Mouse (Mus musculus) telencephalon, adult 2 months (tissue): ENCODE measurements around the gene Pfkm.
A peak's percentile ranks its signal among the peaks of the same experiment; 100 is the strongest.

Experiments
- DNase-seq: peaks from one replicate; pipeline ENCODE4 v3.0.0-alpha.2; 2011; ENCODE audit warnings: low read depth, low spot score

The Pfkm gene

DNA sequence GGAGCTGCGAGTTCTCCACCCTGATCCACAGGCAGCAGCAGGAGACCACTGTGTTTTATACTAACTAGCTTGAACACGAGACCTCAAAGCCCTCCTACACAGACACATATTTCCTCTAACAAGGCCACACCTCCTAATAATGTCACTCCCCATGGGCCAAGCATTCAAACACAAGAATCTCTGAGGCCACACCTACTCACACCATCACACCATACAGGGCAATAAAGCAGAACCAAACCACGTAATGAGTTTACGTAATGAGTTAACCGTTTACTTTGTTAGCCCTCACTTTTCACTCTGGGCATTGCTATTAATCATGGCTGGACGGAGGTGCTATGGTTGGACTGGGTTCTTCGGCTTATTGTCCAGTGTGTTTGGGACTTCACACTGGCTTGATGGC is 47.4 kb downstream of the Pfkm start:
- DNase-seq = no peak

- DNase-seq = no peak
These were observed 48.4 kb downstream of the Pfkm start for GRCm38 (mm10) chr15:98140809-98141208.

DNA sequence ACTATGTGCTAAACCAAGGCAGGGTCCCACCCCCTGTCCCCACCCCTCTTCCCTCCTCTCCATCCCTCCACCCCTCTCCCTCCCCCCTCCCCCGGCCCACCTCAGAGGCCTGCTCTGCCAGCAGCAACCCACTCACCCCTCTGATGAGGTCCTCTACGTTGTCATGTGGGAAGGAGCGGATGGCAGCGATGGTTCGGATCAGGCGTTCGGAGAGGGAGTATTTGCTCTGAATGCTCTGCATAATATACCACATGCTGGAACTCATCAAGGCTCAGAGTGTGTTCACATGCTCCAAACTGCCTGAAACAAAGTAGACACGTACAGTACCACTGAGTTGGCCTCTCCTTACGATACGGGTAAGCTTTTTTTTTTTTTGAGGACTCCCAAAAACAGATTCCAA is 50.1 kb downstream of the Pfkm start:
- DNase-seq = no peak

DNA sequence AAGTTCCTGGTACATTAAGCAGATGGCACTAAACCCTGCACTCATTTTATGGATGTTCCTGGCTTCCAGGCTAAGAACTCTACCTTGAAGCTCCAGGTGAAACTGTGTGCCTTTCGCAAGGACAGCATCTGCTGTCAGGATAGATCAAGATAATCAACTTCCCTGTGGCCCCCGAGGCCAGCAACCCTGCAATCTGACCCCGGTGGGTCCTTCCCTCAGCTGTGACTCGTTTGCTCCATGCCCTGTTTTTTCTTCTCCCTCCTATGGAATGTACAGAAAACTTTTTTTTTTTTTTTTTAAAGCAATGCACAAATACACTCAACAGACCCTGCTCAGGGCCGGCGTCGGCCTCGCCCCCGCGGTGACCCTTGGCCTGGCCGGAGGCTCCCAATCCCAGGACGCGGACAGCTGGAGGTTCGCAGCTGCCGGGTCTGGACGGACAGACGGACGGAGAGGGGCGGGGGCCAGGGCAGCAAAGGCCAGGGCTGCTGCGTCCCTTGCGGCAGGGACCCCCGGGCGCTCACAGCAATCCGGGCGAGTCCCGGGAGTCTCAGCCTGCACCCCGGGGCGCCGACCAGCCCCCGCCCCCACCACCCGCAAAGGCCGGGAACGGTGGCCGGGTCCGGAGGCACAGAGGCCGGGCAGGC is 52.6 kb downstream of the Pfkm start:
- DNase-seq = no peak

- peak; percentile 90 for DNase-seq
These were observed 53.3 kb downstream of the Pfkm start for GRCm38 (mm10) chr15:98145559-98146181.

DNA sequence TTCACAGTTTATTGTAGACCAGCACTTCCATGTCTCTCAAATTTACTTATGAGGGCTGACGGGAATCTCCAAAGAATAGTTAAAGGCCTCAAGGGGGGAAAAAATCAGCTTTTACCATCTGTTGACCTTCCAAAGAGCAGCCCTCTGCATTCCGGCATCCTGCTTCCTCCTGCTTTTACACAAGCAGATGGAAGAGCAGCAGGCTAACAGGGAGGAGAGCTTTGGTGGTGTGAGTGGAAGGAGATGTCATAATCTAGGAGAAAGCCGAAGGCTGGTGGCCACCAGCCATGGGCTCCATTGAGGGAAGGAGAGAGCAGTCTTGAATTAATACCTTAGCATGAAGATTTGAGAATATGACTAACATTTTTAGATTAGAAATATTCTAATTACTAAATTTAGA is 56.0 kb downstream of the Pfkm start:
- DNase-seq = no peak

DNA sequence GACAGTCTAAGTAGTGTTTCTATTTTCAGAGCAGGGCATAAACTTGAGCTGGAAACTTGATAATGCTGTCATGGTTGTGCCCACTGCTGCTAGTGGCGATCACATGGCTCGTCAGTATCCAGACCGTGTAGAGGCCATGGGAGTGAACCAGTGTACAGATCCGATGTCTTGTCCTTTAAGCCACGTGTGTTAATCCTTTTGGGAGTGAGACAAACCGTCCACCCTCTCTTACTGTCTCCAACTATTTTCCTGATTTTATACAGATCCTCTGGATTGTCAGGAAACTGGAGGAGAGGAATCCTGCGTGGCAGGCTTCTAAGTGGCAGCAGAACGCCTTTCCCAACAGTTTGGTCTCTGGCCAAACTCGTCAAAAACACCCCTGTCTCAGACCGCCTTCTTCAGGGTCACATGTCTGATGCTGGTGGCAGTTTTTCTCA is 56.8 kb downstream of the Pfkm start:
- DNase-seq = no peak

DNA sequence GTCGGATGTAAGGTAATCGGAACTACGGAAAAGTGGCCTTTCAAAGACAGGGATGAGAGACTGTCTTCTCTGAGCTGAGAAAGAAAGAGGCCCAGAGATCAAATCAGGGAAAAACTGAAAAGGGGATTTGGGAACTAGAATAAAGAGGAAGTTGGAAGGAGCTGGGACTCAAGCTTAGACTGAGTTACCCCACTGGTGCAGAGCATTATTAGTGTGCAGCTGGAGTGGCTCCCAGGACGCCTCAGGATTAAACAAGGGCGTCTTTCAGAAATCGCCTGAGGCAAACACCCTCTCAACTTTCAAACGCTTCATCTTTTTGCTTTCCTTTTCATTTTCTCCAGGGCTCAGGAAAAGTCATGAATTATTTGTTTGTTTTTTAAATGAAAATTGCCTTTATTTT is 60.5 kb downstream of the Pfkm start:
- no peak for DNase-seq

DNA sequence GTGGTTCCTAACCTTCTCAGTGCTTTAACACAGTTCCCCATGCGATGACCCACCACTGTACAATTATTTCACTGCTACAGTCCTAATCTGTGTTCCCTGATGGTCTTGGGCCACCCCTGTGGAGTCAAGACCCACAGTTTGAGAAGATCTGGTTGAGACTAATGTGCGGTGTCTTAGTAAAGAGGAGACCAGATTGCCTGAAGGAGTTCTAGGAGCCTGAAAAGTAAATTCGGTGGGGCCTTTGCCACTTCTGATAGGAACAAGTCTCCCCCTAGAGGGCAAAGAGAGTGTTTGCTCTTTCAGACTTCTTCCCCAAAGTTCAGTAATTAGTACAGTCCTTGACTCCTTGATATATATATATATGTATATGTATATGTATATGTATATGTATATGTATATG is 61.2 kb downstream of the Pfkm start:
- no peak for DNase-seq

DNA sequence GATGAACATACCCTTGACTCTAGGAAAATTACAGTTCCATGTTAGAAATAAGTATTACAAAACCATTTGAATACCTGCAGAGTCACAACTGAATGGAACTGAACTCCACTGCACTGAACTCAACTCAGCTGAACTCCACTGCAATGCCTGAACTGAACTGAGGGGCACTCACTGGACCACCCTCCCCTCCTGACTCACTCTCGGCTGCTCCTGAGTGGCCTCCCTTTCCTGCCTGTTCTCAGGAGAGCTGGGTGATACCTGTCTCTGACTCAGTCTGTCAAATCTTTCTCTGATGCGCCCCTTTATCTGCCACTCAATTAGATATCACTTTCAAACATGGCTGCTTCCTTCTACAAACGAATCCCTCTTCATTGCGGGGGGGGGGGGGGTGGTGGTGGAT is 61.8 kb downstream of the Pfkm start:
- DNase-seq = no peak

DNA sequence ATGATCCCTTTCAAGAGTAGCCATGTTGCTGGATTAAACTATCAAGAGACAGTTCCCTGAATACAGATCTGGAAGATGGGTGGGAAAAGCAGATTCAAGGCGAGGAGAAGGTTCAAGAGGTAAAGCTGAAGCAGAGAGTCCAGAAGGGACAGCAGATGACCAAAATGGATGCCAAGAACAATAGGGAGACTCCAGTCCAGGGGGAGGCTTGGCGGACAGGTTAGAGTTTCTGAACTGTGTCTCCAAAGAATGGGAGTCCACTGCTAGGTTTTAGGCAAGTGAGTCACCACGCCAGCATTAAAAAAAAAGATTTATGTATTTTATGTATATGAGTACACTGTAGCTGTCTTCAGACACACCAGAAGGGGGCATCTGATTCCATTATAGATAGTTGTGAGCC is 62.2 kb downstream of the Pfkm start:
- no peak for DNase-seq

DNA sequence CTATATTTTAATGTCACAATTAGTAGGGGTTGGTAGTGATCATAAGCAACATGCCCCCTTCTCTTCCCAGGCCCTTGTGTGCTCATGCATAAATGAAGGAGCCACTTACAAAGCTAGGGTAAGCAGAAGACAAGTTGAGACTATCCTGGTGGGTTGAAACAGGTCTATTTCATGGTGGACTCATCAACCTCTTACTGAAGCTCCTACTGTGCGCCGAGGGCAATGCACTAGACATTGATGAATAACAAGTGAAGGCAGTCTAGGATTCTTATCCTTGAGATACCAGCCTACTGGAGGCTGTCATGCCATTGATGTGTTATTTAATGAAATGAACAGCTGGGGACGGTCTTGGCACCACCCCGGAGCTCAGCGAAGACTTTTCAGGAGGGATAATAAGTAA is 62.9 kb downstream of the Pfkm start:
- no peak for DNase-seq

- no peak for DNase-seq
These were observed 63.6 kb downstream of the Pfkm start for GRCm38 (mm10) chr15:98155944-98156343.

GRCm38 (mm10) chr15:98157253-98157652 is 64.9 kb downstream of the Pfkm start:
- DNase-seq = no peak

DNA sequence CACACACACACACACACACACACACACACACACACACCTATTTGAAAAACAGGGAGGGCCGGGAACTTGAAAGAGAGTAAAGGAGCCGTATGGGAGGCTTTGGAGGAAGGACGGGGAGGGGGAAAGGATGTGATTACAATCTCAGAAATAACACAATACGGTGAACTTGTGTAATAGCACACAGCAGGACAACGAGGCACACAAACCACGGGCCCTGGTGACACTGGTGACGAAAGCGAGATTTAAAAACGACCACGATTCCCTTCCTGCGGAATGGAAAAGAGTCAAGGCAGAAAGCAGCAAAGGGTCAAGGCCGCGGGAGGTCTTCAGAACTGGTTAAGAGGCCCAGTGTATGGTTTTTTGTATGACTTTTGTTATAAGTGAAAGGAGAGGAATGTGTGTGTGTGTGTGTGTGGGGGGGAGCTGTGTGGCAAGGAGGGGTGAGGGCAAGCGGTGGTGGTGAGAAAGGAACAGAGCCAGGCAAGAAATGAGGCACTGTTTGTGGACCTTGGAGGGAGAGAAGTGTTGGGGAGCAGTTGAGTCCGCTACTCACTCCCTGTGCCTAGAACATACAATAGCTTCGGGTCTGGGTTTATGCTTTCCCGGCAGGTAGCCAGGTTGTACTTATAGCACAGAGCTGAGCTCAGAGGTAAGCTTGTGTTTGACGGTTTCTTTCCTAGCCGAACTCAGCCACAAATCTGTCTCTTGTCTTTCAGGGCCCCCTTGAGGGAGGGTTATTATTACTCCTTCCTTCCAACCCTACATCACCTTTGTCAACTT is 68.8 kb downstream of the Pfkm start:
- DNase-seq = no peak

DNA sequence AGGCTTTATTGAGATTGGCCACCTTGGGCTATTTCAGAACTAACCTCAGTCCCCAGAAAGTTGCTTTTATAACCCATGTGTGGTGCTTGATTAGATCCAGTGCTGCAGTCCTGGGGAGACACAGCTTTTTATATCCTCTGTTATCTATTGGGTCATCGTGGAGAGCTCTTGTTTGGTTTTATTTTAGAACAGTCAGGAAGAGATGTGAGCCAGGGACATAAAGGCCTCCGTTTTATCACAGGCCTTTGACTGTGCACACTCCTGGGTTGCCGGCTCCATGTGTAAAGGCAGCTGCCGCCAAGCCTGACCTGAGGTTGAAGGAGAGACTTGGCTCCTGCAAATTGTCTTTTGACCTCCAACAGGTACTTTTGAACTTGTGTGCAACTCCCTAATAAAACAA is 70.2 kb downstream of the Pfkm start:
- DNase-seq = no peak

GRCm38 (mm10) chr15:98165525-98165924 is 73.1 kb downstream of the Pfkm start, which contains the start of gene Asb8:
Gene Asb8 (minus strand): TSS chr15:98165625.
- no peak for DNase-seq

DNA sequence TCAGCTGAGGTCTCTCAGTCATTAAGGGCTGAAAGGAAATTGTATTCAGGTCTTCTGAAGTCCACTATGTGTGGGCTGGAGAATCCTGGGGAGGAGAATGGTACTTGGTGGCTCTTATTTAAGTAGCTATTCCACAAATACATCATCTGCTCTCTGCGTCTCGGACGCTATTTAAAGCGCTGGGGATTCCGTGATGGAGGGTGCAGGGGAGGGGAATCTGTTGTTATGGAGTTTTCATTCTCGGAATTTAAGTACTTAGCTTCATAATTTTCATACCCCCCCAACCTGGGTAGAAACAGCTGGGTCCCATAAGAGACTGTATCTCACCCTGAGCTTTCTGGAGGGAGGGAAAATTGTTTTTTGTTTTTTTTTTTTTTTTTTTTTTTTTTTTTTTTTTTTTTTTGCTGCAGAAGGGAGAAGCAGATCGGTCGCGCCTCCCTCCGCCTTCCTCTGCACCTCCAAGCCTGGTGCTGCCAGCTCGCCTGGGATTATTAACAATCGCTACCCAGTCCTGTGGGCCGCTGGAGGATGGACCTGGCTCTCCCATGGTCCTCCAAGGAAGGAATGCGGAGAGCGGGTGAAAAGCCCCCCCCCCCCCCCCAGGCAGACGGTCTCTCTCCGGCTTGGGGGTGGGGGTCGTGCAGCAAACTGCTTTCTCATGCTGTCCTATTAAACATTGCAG is 74.7 kb downstream of the Pfkm start, which contains the start of gene Ccdc184:
TSS of gene Ccdc184 (plus strand) at position 196 of the 682 bp plus-strand sequence.
- no peak for DNase-seq

GRCm38 (mm10) chr15:98167645-98168621 is 75.5 kb downstream of the Pfkm start:
- peak; percentile 89 for DNase-seq

DNA sequence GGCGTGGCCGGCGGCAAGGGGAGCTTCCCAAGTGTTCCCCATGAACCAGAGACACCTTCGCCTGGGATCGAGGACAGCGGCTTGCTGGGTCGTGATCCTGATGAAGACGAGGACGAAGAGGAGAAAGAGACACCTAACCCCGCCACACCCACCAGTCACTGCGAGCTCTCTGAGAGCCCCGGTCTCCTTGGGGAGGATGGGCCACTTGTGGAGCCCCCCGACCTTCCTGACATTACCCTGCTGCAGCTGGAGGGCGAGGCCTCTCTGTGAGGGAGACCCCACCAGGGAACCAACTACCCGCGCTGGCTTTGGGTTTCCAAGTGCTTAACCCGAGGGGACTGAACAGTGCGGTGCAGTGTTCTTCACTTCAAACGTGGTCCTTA is 76.2 kb downstream of the Pfkm start:
- no peak for DNase-seq

DNA sequence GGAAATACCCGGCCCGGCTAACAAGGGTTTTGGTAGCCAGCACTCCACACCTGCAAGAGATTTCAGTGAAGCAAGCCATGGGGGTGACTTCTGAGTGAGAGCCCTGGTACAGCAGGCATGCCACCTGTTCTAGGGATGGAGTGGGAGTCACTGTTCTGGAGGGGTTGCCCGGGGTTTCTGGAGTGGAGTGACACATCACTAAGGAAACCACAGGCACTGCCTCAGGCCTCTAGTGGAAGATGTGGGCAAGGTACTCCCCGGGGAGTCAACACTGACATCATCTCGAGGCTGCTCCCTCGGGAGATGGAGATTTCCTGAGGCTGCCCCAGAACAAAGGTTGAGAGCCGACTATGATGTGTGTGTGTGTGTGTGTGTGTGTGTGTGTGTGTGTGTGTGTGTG is 78.0 kb downstream of the Pfkm start:
- no peak for DNase-seq
